Mouse (Mus musculus): ENCODE measurements around the gene Lst1.

DNA sequence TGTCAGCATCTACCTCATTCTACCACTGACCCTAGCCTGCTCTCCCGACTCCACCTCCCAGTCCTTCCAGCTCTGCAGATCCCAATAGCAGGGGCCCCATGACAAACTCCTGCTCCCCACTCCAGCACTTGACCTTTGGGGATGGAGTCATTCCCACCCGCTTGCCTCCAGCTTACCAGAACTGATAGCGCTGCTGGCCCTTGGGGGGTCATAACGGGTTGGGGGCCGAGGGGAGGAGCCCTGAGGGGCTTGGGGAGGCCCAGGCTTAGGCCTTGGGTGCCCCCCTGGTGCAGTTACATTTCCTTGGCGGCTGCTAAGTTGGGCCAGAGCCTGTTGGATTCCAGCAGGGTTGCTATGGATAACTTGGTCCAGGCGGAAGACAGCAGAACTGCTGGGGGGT lies 33.6 kb downstream of the Lst1 start:
- TF ChIP-seq ZC3H11A (IDR thresholded peaks at IDR 0.05; ENCODE audit: borderline replicate concordance, low read depth, low read length) (no peak), CHD2 (IDR thresholded peaks at IDR 0.05; ENCODE audit: low read depth, low read length) (no peak)
